Mouse (Mus musculus): ENCODE measurements around the gene Khk.

GRCm38 (mm10) chr5:30923119-30923518, 1.9 kb downstream of the Khk start:
- TF ChIP-seq CTCF (IDR thresholded peaks at IDR 0.05; ENCODE audit: low read depth) (no peak), EP300 (IDR thresholded peaks at IDR 0.05; ENCODE audit: low read depth) (no peak)

Data from heart, postnatal 0 days (tissue).